Mouse (Mus musculus) heart, postnatal 0 days (tissue): ENCODE measurements around the gene Nek9.

Experiments used
- CTCF ChIP-seq: IDR thresholded peaks from 2 replicates; pipeline ENCODE4 v1.5.1; 2016; ENCODE audit warnings: antibody characterized with exemption, control low read depth, low read depth
- EP300 ChIP-seq: IDR thresholded peaks from 2 replicates; pipeline ENCODE4 v1.6.1; 2016; ENCODE audit warnings: antibody characterized with exemption, low read depth

- no peak for TF ChIP-seq CTCF
- no peak for TF ChIP-seq EP300
These were observed 22.4 kb upstream of the Nek9 start for GRCm38 (mm10) chr12:85361580-85361979.
